Mouse (Mus musculus): Measurements from ENCODE around the gene Ier3. TPM values are rescaled to one million over a fixed set of nuclear protein-coding genes. Genes with fewer than 3 reads are reported as not detected.

The Ier3 gene
- polyA plus RNA-seq, 1 experiment from 2014 or later: 7.3 TPM

Small RNA genes within 50 kb of the gene (microRNA-seq; reads per million reads assigned to microRNA genes)
- not detected for gene Gm28033

Other genes with a start within 250 kb of the Ier3 start
- gene Sfta2, start 220.1 kb upstream of the Ier3 start, polyA plus RNA-seq (2015; fragmentation: Nextera tagmentation; extraction: Ambion mirVana): not detected in 2 replicates
- gene Gm9573, start 195.0 kb upstream of the Ier3 start, polyA plus RNA-seq (2015; fragmentation: Nextera tagmentation; extraction: Ambion mirVana): not detected in 2 replicates
- not detected in 2 replicates for gene Mucl3, start 178.0 kb upstream of the Ier3 start, polyA plus RNA-seq (2015; fragmentation: Nextera tagmentation; extraction: Ambion mirVana)
- gene Vars2, start 154.1 kb upstream of the Ier3 start, polyA plus RNA-seq (2015; fragmentation: Nextera tagmentation; extraction: Ambion mirVana): 16.2 and 18.1 TPM in 2 replicates
- gene Gtf2h4, start 147.9 kb upstream of the Ier3 start, polyA plus RNA-seq (2015; fragmentation: Nextera tagmentation; extraction: Ambion mirVana): 36.1 and 37.8 TPM in 2 replicates
- gene Ddr1, start 117.1 kb upstream of the Ier3 start, polyA plus RNA-seq (2015; fragmentation: Nextera tagmentation; extraction: Ambion mirVana): 127 TPM in 2 replicates
- gene Flot1, start 1.5 kb downstream of the Ier3 start, polyA plus RNA-seq (2015; fragmentation: Nextera tagmentation; extraction: Ambion mirVana): 68.3 and 75.1 TPM in 2 replicates
- gene Tubb5, start 16.6 kb downstream of the Ier3 start, polyA plus RNA-seq (2015; fragmentation: Nextera tagmentation; extraction: Ambion mirVana): 1,924 and 1,932 TPM in 2 replicates
- gene Mdc1, start 19.8 kb downstream of the Ier3 start, polyA plus RNA-seq (2015; fragmentation: Nextera tagmentation; extraction: Ambion mirVana): 11.7 TPM in 2 replicates
- 24.5 and 28.3 TPM in 2 replicates for gene Nrm, start 39.6 kb downstream of the Ier3 start, polyA plus RNA-seq (2015; fragmentation: Nextera tagmentation; extraction: Ambion mirVana)
- 20.8 and 21.9 TPM in 2 replicates for gene Ppp1r18, start 43.9 kb downstream of the Ier3 start, polyA plus RNA-seq (2015; fragmentation: Nextera tagmentation; extraction: Ambion mirVana)
- 36.3 and 38.0 TPM in 2 replicates for gene Dhx16, start 58.1 kb downstream of the Ier3 start, polyA plus RNA-seq (2015; fragmentation: Nextera tagmentation; extraction: Ambion mirVana)
- 37.9 and 41.5 TPM in 2 replicates for gene 2310061I04Rik, start 75.7 kb downstream of the Ier3 start, polyA plus RNA-seq (2015; fragmentation: Nextera tagmentation; extraction: Ambion mirVana)
- gene Atat1, start 88.4 kb downstream of the Ier3 start, polyA plus RNA-seq (2015; fragmentation: Nextera tagmentation; extraction: Ambion mirVana): 421 and 435 TPM in 2 replicates
- 53.1 and 54.1 TPM in 2 replicates for gene Mrps18b, start 94.7 kb downstream of the Ier3 start, polyA plus RNA-seq (2015; fragmentation: Nextera tagmentation; extraction: Ambion mirVana)
- 51.5 and 53.9 TPM in 2 replicates for gene Ppp1r10, start 94.8 kb downstream of the Ier3 start, polyA plus RNA-seq (2015; fragmentation: Nextera tagmentation; extraction: Ambion mirVana)
- gene Abcf1, start 148.1 kb downstream of the Ier3 start, polyA plus RNA-seq (2015; fragmentation: Nextera tagmentation; extraction: Ambion mirVana): 88.3 and 90.3 TPM in 2 replicates
- 57.0 and 59.2 TPM in 2 replicates for gene Gnl1, start 158.2 kb downstream of the Ier3 start, polyA plus RNA-seq (2015; fragmentation: Nextera tagmentation; extraction: Ambion mirVana)
- gene Prr3, start 158.6 kb downstream of the Ier3 start, polyA plus RNA-seq (2015; fragmentation: Nextera tagmentation; extraction: Ambion mirVana): 76.8 and 92.2 TPM in 2 replicates
- gene H2-T24, start 198.9 kb downstream of the Ier3 start, polyA plus RNA-seq (2015; fragmentation: Nextera tagmentation; extraction: Ambion mirVana): 5.4 and 5.8 TPM in 2 replicates
- 6.9 and 7.0 TPM in 2 replicates for gene H2-T23, start 211.2 kb downstream of the Ier3 start, polyA plus RNA-seq (2015; fragmentation: Nextera tagmentation; extraction: Ambion mirVana)
- 5.8 and 5.9 TPM in 2 replicates for gene H2-T22, start 221.1 kb downstream of the Ier3 start, polyA plus RNA-seq (2015; fragmentation: Nextera tagmentation; extraction: Ambion mirVana)
- not detected in 2 replicates for gene Gm6034, start 221.3 kb downstream of the Ier3 start, polyA plus RNA-seq (2015; fragmentation: Nextera tagmentation; extraction: Ambion mirVana)
- not detected in 2 replicates for gene Gm11127, start 236.7 kb downstream of the Ier3 start, polyA plus RNA-seq (2015; fragmentation: Nextera tagmentation; extraction: Ambion mirVana)

Data from forebrain, embryonic 15.5 days (tissue).